Mouse (Mus musculus): ENCODE measurements around the gene Gm29776. TPM values are rescaled to one million over a fixed set of nuclear protein-coding genes. Genes with fewer than 3 reads are reported as not detected.

Gene Gm29776
- polyA plus RNA-seq, 1 experiment from 2014 or later, result 0.20 TPM

DNA sequence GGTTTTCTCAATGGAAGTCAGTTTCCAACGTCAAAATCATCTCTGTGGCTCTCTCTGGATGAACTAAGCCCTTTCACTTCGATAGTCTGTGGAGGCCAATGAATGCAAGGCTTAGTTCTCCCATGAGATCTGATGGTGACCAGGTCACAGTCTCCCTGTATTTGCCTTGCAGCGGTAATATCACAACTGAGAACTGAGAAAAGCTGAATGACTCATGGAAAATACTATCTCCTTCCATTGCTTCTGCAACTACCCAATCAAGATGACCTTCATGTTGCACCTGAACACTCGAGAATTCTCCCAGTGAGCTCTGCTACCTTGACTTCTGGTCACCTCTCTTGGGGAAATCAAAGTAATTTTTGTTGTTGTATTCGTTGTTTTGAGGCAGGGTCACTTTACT lies 28.9 kb upstream of the Gm29776 start:
- no peaks in the 10 kb centered on the region for H3K27me3 ChIP-seq
- no peaks in the 10 kb centered on the region for H3K9me3 ChIP-seq
- H3K27ac ChIP-seq, result no peak overlapping the region
- no peak overlapping the region for H3K4me3 ChIP-seq
- H3K4me2 ChIP-seq, result no peak overlapping the region
- H3K4me1 ChIP-seq, result no peaks in the 10 kb centered on the region
- ATAC-seq (ENCODE audit: borderline replicate concordance, extremely low read depth, low FRiP score, low TSS enrichment), result no peak
- no peak overlapping the region for H3K9ac ChIP-seq
- no peaks in the 10 kb centered on the region for H3K36me3 ChIP-seq
- 71% methylated on average over 5 of the region's 5 CpGs for WGBS

DNA sequence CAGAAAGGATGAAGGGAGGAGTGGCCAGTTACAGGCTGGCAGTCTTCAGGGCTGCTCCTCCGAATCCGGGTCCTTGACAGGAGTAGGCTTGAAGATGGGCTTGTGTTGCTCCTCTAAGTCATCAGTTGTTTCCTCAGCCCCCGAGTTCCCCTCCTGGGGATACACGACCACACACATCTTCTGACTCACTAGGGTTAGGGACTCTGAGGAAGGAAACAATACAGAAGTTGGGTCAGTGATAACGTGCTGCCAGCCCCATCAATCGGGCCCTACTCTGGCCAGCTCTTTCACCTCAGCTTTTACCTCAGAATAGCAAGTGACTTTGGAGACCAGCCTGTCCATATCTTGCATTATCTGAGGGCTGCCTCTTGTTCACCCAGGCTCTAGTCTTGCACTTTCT lies 25.4 kb upstream of the Gm29776 start:
- no peaks in the 10 kb centered on the region for H3K27me3 ChIP-seq
- no peak for ATAC-seq (ENCODE audit: borderline replicate concordance, extremely low read depth, low FRiP score, low TSS enrichment)
- H3K4me1 ChIP-seq, result no peaks in the 10 kb centered on the region
- no peak overlapping the region for H3K4me2 ChIP-seq
- H3K36me3 ChIP-seq, result no peaks in the 10 kb centered on the region
- no peak overlapping the region for H3K4me3 ChIP-seq
- H3K9ac ChIP-seq, result no peak overlapping the region
- 64% methylated on average over 6 of the region's 6 CpGs for WGBS
- H3K27ac ChIP-seq, result no peak overlapping the region
- H3K9me3 ChIP-seq, result no peaks in the 10 kb centered on the region

DNA sequence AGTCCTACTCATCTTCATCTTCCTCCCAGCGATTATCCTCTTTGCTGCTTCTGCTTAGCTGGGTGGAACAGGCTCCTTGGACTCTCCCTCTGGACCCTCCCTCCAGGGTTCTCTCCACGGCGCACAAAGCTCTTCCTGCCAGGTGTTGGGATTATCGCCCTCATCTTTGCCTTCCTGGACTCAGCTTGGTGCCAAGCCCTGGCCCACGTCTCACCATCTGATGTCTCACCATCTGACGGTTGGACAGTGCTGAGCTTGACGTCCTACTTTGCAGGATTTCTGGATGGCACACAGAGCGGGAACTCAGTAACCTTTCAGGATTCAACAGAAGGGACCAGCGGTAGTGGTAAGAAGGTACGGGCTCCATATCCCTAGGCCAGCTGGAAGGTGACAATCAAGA lies 23.1 kb upstream of the Gm29776 start:
- H3K9ac ChIP-seq, result no peak overlapping the region
- no peaks in the 10 kb centered on the region for H3K9me3 ChIP-seq
- H3K27ac ChIP-seq, result no peak overlapping the region
- no peaks in the 10 kb centered on the region for H3K36me3 ChIP-seq
- WGBS, result 73% methylated on average over 10 of the region's 10 CpGs
- ATAC-seq (ENCODE audit: borderline replicate concordance, extremely low read depth, low FRiP score, low TSS enrichment), result no peak
- H3K4me1 ChIP-seq, result no peaks in the 10 kb centered on the region
- H3K4me2 ChIP-seq, result no peak overlapping the region
- H3K27me3 ChIP-seq, result no peaks in the 10 kb centered on the region
- no peak overlapping the region for H3K4me3 ChIP-seq

- Histone ChIP-seq H3K4me1 (no peaks in the 10 kb centered on the region), H3K4me3 (no peak overlapping the region), H3K27ac (no peak overlapping the region), H3K27me3 (no peaks in the 10 kb centered on the region), H3K36me3 (no peaks in the 10 kb centered on the region), H3K4me2 (no peak overlapping the region), H3K9ac (no peak overlapping the region), H3K9me3 (no peaks in the 10 kb centered on the region)
- WGBS, result 83% methylated on average over 7 of the region's 7 CpGs
- ATAC-seq (ENCODE audit: borderline replicate concordance, extremely low read depth, low FRiP score, low TSS enrichment), result no peak
These were observed 22.2 kb upstream of the Gm29776 start for GRCm38 (mm10) chr14:54720654-54721350.

- peaks cover under 1% of the 10 kb centered on the region; the same call in 1 of the 2 replicates for H3K4me1 ChIP-seq
- no peak overlapping the region for H3K9ac ChIP-seq
- ATAC-seq (ENCODE audit: borderline replicate concordance, extremely low read depth, low FRiP score, low TSS enrichment), result no peak
- WGBS, result 92% methylated on average over 11 of the region's 11 CpGs
- no peaks in the 10 kb centered on the region for H3K9me3 ChIP-seq
- no peak overlapping the region for H3K4me2 ChIP-seq
- no peak overlapping the region for H3K4me3 ChIP-seq
- no peak overlapping the region for H3K27ac ChIP-seq
- H3K36me3 ChIP-seq, result no peaks in the 10 kb centered on the region
- peaks cover 5% of the 10 kb centered on the region; the same call in 1 of the 2 replicates for H3K27me3 ChIP-seq
These were observed 21.4 kb upstream of the Gm29776 start for GRCm38 (mm10) chr14:54720041-54720440.

DNA sequence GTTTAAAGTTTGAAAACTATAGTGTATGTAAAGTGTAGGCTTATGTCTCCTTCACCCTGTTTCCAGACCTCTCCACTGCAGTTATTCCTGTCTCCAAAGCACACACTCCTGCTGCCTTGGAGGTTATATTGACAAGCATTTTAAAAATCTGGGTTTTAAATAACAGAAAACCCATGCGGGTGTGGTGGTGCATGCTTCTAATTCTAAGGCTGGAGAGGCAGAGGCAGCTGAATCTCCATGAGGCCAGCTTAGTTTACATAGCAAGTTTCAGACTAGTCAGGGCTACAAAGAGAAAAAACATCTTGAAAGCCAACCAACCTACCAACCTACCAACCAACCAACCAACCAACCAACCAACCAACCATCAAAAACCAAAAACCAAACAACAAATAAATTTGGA lies 16.8 kb upstream of the Gm29776 start:
- WGBS, result 63% methylated on average over 1 of the region's 1 CpGs
- Histone ChIP-seq H3K27me3 (peaks cover 8% of the 10 kb centered on the region; the same call in 1 of the 2 replicates), H3K36me3 (no peaks in the 10 kb centered on the region), H3K4me2 (no peak overlapping the region), H3K9ac (no peak overlapping the region), H3K9me3 (no peaks in the 10 kb centered on the region), H3K4me1 (peaks cover 5% of the 10 kb centered on the region), H3K27ac (no peak overlapping the region), H3K4me3 (no peak overlapping the region)
- no peak for ATAC-seq (ENCODE audit: borderline replicate concordance, extremely low read depth, low FRiP score, low TSS enrichment)

GRCm38 (mm10) chr14:54714617-54715081 lies 16.0 kb upstream of the Gm29776 start:
- WGBS, result 2% methylated on average over 15 of the region's 15 CpGs
- peaks cover 8% of the 10 kb centered on the region; the same call in 1 of the 2 replicates for H3K27me3 ChIP-seq
- H3K36me3 ChIP-seq, result no peaks in the 10 kb centered on the region
- peaks cover 5% of the 10 kb centered on the region for H3K4me1 ChIP-seq
- H3K27ac ChIP-seq, result no peak overlapping the region
- H3K4me2 ChIP-seq, result peak overlapping the region; percentile 63
- no peaks in the 10 kb centered on the region for H3K9me3 ChIP-seq
- no peak overlapping the region for H3K9ac ChIP-seq
- peak overlapping the region; percentile 31 for H3K4me3 ChIP-seq
- ATAC-seq (ENCODE audit: borderline replicate concordance, extremely low read depth, low FRiP score, low TSS enrichment), result no peak; the same call in 1 of the 2 replicates

DNA sequence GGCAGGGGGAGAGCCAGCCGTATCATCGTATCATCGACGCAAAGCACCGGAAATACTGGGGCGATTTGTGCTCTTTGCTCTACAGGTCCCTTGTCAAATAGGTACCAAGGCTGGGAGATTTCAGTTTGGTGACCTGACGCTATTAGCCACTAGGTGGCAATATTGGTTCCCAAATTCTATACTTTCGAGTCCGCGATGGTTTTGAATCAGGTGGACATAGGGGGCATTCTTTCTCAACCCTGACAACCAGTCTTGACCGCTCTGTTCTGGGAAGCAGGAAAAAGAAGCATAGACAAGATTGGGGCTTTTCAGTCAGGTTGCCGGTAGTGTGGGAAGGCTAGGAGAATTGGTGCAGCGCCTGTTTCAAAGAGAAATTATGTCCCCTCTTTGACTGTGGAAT lies 15.5 kb upstream of the Gm29776 start:
- H3K4me2 ChIP-seq, result peak overlapping the region; percentile 63
- H3K9me3 ChIP-seq, result no peaks in the 10 kb centered on the region
- 1% methylated on average over 13 of the region's 13 CpGs for WGBS
- H3K4me1 ChIP-seq, result peaks cover 5% of the 10 kb centered on the region
- peak overlapping the region; percentile 31 for H3K4me3 ChIP-seq
- no peak for ATAC-seq (ENCODE audit: borderline replicate concordance, extremely low read depth, low FRiP score, low TSS enrichment)
- no peak overlapping the region for H3K9ac ChIP-seq
- H3K27ac ChIP-seq, result no peak overlapping the region
- peaks cover 8% of the 10 kb centered on the region; the same call in 1 of the 2 replicates for H3K27me3 ChIP-seq
- no peaks in the 10 kb centered on the region for H3K36me3 ChIP-seq

- Histone ChIP-seq H3K9ac (no peak overlapping the region), H3K27me3 (peaks cover 8% of the 10 kb centered on the region; the same call in 1 of the 2 replicates), H3K4me2 (no peak overlapping the region), H3K9me3 (no peaks in the 10 kb centered on the region), H3K4me1 (peaks cover 5% of the 10 kb centered on the region), H3K36me3 (no peaks in the 10 kb centered on the region), H3K4me3 (no peak overlapping the region), H3K27ac (no peak overlapping the region)
- ATAC-seq (ENCODE audit: borderline replicate concordance, extremely low read depth, low FRiP score, low TSS enrichment), result no peak
- WGBS, result 50% methylated on average over 8 of the region's 8 CpGs
These were observed 14.2 kb upstream of the Gm29776 start for GRCm38 (mm10) chr14:54712861-54713260.

GRCm38 (mm10) chr14:54712074-54712473 lies 13.4 kb upstream of the Gm29776 start, which contains the start of gene Cebpe:
Gene Cebpe (minus strand): TSS chr14:54712174.
- peaks cover 5% of the 10 kb centered on the region for H3K4me1 ChIP-seq
- no peaks in the 10 kb centered on the region for H3K9me3 ChIP-seq
- no peak for ATAC-seq (ENCODE audit: borderline replicate concordance, extremely low read depth, low FRiP score, low TSS enrichment)
- H3K4me2 ChIP-seq, result no peak within 1 kb of the TSS
- WGBS, result 73% methylated on average over 7 of the region's 7 CpGs
- no peak within 1 kb of the TSS for H3K9ac ChIP-seq
- no peak within 1 kb of the TSS for H3K27ac ChIP-seq
- H3K4me3 ChIP-seq, result no peak within 1 kb of the TSS
- peaks cover 8% of the 10 kb centered on the region; the same call in 1 of the 2 replicates for H3K27me3 ChIP-seq
- no peaks in the 10 kb centered on the region for H3K36me3 ChIP-seq

DNA sequence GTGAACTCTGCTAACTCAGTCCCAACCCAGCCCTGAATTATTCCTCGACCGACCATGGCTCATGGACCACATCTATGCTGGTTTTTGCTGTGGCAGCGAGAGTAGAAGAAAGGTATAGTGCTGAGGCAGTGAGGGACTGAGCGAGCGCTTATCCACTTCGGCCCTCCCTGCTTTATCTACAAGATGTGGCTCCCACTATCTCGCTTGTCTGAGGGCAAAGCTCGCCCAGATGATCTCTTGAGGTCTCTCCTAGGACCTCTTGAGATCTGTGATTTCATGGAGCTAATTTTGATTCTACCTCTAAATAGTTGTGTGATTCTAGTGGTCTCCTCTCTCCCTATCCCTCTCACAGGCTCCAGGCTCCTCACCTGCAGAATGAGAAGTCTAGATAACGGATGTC lies 10.4 kb upstream of the Gm29776 start:
- no peak overlapping the region for H3K4me3 ChIP-seq
- no peaks in the 10 kb centered on the region; the same call in 1 of the 2 replicates for H3K4me1 ChIP-seq
- 71% methylated on average over 9 of the region's 9 CpGs for WGBS
- no peak for ATAC-seq (ENCODE audit: borderline replicate concordance, extremely low read depth, low FRiP score, low TSS enrichment)
- no peak overlapping the region for H3K9ac ChIP-seq
- no peaks in the 10 kb centered on the region for H3K9me3 ChIP-seq
- H3K27me3 ChIP-seq, result no peaks in the 10 kb centered on the region; the same call in 1 of the 2 replicates
- no peak overlapping the region for H3K4me2 ChIP-seq
- no peaks in the 10 kb centered on the region for H3K36me3 ChIP-seq
- no peak overlapping the region for H3K27ac ChIP-seq

DNA sequence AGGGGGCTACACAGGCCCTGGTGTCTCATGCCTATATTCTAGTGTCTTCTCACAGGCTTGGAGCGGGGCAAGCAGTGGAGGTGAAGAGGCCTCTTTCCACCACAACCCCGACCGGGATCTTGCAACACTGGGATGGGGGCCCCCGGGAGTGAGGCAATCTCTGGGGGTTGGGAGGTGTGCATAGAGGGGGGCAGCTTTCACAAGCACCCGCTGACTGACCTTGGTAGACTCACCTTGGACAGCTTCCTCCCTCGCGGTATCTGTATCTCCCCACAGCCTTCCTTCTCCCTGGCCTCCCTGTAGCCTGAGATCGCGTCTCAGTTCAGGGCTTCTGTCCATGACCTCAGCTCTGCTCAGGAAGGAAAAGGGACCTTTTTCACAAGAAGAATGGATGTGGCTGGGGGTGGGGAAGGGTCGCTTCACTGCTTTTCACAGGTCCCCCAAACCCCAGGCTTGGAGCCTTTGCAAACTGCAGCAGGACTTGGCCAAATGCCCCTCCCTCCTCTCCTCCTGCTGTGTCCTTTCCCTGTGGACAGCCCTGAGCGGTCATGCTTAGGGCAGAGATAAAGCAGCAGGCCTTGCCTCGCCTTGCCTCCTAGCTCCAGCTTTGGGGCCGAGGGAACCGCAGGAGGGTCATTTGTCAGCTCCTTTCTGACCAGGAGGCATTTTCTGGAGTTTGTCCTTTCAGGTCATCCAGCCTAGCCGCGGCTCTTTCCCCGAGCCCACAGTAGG lies 8.1 kb upstream of the Gm29776 start:
- ATAC-seq (ENCODE audit: borderline replicate concordance, extremely low read depth, low FRiP score, low TSS enrichment), result no peak

More for the DNA sequence above, 8.1 kb upstream of the Gm29776 start:
- H3K4me3 ChIP-seq, result no peak overlapping the region
- H3K9me3 ChIP-seq, result no peaks in the 10 kb centered on the region
- H3K4me2 ChIP-seq, result no peak overlapping the region
- H3K27me3 ChIP-seq, result peaks cover 3% of the 10 kb centered on the region; the same call in 1 of the 2 replicates
- 50% methylated on average over 15 of the region's 17 CpGs for WGBS
- no peak overlapping the region for H3K27ac ChIP-seq
- H3K9ac ChIP-seq, result no peak overlapping the region
- no peaks in the 10 kb centered on the region for H3K36me3 ChIP-seq
- no peaks in the 10 kb centered on the region for H3K4me1 ChIP-seq
